Mouse (Mus musculus): ENCODE data around the gene Sirpa.

The Sirpa gene

DNA sequence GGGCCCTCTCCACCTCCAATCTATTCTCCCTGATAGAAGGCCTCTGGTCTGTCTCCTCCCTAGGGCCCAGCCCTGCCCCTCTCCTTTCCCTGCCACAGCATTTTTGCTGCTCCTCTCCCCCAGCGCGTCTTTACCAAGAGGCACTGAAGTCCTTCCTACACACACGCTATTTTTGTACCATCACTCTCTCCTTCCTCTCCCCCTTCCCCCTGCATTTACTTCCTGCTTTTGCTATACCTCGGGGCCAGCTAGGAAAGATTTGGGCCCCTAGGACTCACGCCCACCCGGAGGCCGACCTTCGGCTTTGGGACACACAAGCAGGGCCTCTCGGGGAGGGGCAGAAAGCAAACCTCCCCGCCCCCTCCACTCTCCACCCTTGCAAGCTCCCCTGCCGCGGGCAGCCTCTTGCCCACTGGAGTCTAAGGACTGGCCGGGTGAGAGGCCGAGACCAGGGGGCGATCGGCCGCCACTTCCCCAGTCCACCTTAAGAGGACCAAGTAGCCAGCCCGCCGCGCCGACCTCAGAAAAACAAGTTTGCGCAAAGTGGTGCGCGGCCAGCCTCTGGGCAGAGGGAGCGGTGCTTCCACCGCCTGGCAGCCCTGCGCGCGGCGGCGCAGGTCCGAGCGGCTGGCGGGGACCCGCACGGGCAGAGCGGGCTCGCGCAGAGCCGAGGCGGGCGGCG is at the start of gene Sirpa:
Gene Sirpa (plus strand): TSS at position 377 of the 682 bp plus-strand sequence.
- peak; percentile 75 to 76 for DNase-seq (ENCODE audit: low spot score in 2 of 2)

DNA sequence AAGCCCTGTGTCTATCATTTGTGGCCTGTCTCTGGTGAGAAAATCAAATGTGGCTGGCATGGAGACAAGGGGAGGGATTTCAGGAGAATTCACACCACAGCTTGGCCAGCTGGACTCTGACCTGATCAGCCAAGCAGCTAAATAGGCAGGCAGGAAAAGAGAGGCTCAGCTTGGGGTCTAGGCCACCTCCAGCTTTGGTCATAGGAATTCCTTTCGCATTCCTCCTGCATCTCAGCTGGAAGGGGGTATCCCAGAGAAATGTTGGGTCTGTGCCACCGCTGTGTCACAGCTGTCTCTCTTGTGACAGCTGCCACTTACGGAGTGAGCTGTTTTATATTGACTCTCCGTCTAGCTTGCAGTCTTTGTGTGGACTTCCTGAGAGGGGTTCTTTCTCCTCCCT is 48.2 kb upstream of the Sirpa start:
- no peak for DNase-seq (ENCODE audit: low spot score in 2 of 2)

DNA sequence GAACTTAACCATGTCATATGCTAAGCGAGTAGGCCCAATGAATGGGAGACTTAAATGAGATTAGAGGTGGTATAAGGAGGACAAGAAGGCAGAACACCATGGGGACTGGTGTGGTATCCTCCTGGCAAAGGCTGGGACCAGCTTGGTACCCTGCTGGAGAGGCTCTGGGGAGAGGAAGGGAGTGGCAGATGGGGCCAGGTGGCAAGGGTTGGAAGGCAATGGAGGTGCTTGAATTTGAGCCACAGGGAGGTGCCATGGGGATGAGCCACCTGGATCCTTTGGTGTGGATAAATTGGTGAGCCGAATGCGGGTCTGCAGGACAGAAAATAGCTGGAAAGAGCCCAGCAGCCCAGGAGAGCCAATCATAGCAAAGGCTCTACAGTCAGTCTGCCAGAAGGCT is 47.7 kb upstream of the Sirpa start:
- DNase-seq (ENCODE audit: low spot score in 2 of 2): no peak

DNA sequence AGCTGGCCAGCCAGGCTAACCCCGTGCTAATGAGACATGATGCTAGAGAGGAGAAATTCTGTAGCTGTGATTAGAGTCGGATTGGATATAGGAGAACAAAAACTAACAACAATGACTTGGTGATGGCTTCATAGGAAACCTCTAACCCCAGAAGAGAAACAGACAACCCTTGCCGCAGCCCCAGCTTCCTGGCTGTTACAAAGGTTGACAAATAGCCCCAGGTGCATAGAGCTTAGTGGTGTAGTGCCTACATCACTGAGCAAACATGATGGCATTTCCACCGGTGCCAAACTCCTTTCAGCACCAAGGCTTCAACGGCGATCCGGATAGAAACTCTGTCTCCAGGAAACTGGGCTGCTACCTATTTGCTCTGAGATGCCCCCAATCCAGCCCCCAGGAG is 47.0 kb upstream of the Sirpa start:
- DNase-seq (ENCODE audit: low spot score in 2 of 2): no peak

DNA sequence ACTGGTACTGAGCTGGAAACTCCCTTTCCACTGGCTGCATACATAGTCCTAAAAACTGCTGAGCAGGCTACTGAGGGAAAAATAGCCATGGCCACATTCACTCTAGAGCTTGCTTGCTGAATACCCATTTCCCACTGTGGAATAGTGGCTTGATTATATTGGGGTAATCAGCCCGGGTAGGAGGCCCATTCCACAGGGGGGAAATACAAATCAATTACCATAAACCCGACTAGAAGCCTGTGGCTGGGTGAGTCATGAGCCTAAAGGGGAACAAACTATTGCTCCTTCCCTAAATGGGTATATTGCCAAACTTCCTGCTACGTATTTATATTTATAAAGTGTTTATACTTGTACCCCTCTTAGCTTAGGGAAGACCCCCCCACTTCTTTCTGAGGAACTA is 45.9 kb upstream of the Sirpa start:
- DNase-seq (ENCODE audit: low spot score in 2 of 2): no peak

DNA sequence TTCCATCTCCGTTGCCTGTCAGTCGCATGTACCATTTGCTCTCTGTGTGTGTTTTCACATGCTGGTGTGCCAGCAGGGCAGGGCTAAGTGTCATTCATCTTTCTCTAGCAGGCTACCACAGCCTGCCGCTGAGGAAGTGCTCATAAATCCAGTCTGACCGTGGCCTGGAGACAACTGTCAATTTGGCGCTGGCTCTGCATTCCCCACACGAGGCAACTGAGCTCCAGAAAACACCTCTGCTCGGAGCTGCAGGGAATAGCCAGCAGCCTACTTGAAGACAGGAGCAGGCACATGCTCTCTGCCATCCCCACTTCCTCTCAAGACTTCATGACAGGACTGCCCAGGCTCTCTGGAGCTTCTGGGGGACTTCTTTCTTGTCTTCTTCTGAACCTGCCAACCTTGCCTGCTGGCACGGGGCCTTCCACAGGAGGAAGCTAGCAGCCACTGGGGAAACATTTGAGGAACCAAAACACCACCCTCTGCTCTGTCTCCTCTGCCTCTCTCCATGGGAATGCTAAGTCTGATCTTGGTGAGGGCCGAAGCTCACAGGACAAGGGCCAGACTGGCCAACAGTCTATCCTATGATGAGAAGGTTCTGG is 43.0 kb upstream of the Sirpa start:
- DNase-seq (ENCODE audit: low spot score in 2 of 2): no peak

DNA sequence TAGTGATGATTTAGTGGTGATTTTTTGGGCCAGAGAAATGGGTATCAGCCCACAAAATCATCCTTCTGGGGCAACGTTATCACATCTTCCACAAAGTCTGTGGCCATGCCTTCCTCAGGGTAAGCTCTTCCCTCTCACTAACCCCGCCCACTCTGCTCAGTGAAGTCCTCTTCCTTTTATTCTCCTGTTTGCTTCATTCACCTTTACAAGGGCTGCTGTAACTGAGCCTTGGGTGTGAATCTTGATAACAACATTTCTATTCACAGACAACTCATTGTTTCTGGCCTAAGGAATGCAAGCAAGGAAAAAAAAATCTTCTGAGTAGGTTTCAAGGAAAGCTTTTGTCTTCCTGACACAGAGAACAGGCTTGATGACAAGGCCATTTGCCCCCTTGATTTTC is 41.9 kb upstream of the Sirpa start:
- DNase-seq (ENCODE audit: low spot score in 2 of 2): no peak

DNA sequence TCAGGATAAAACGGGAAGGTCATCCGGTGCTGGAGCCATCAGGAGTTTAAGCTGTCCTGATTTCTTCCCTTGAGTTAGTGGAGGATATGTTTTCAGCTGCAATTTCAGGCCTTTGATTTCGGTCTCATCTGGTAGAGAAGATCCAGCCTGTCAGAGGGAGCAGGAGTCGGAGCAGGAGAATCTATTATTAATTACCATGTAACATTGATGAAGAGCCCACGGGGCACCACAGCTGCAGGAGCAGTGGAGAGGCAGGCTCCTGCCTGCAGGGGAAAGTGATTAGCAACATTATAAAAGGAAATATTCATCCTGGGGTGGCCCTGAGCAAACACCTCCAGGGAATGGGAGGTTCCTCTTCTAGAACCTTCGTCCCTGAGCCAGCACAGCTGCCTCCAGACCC is 36.6 kb upstream of the Sirpa start:
- no peak for DNase-seq (ENCODE audit: low spot score in 2 of 2)

DNA sequence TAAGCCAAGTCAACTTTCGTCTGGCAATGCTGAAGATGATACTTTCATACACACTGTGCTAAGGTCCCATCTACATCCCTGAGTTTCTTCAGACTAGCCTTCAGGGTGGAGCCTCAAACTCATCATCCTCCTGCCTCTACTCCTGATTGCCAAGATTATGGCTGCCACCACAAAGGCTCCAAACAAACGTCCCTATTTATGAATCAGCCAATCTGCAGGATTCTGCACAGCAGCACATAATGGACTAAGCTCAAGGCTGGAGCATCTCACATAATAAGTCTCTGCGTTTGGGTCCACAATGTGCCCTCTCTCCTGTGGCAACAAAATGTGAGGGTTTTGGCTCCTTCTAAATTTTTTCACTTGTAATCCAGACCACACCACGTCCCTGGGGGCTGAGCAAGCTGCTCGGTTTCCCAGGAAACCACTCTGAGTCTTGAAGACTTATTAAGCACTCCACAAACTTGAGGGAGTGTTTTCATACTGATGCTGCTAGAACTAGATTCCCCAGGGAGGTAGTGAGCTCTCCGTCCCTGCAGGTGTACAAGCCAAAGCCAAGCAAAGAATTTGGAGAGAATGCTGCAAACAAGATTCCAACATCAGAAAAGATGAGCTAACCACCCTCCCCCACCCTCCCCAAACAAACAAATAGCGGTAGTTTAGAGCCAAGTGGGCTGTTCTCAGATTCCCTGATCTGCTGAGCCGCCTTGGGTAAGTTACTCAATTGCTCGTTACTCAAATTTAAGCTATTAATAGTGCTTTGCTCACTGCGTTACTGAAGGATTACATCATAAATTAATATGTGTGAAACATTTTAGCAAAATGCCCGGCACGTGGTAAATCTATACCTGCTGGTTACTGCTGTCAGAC is 34.4 kb upstream of the Sirpa start:
- DNase-seq (ENCODE audit: low spot score in 2 of 2): no peak

DNA sequence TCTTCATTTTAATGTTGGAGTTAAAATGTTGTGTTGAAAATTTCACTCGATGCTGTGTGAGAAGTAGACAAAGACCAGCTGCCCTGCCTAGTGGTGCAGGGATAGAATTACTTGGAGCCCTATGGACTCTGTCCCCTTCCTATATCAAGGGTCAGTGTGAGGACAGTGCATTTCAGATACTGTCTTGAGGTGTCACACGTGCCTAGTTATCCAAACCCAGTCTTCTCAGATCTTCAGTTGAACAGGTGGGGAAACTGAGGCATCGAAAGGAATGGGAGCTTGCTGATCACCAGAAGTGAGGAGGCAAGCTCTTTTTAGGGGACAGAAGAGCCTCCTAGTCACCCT is 33.8 kb upstream of the Sirpa start:
- DNase-seq (ENCODE audit: low spot score in 2 of 2): no peak

DNA sequence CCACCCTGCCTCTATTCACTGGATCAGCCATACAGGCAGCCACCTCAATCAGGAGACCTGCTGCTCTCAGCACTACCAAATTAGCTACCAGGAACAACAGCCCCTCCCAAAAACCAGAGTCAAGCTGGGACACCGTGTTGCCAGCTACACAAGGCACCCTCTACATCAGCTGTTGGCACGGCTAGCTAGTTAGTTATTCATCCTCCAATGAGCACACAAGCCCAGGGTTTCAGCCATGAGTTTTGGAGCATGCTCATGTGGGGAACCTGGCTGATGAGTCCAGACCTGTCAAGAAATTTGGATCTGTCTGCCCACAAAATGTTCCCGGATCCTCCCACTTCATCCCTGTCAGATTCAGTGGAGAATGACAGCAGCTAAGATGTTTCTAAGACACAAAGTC is 30.8 kb upstream of the Sirpa start:
- peak; percentile 32 to 53 for DNase-seq (ENCODE audit: low spot score in 2 of 2)

DNA sequence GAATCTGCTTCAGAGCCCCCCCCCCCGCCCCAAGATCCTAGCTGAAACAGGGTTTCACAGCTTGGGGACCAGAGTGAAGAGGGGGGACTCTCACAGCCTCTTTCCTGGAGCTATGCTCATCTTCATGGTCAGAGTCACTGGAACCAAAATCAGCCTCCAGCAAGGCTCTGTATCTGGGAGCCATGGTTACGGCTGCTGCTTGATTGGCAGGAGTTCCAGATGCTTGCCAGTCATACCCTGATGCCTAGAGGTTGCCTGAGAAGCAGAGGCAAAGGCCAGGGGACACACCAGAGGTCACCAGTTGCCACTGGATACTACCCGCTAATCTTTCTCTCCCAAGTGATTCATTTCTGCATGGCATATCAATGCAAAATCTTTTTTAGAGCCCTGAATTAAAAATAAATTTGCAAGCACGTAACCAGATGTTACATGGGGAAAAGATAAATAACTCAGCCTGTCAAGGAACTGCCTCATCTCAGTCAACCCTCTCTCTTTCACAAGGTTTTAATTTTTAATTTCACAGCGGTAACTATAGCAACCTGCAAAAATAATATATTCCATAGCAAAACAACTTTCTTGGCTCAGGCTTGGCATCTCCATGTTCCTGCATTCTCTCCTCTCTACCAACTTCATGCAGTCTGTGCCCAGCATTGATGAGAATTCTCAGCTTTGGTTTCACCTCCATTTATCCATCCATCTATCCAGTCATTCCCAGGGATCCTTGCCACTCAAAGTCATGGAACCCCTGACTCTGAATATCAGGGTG is 28.5 kb upstream of the Sirpa start:
- DNase-seq (ENCODE audit: low spot score in 2 of 2): no peak

DNA sequence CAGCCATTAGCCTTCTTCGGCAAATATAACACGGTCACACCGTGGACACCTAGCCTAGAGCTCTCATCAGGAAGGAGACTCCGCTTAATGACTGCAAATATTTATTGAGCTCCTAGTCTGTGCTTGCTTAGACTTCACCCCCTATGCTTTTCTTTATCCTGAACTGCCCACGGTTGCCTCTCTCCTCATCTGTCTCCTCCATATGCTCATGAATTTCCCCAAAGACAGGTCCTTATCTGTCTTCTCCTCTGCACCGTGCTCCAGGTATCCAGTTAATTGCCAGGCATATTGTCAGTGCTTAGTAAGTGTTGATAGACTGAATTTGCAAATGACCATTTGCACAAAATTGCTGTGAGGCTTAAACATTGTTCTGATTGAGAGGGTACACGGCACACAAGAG is 23.5 kb upstream of the Sirpa start:
- DNase-seq (ENCODE audit: low spot score in 2 of 2): no peak

DNA sequence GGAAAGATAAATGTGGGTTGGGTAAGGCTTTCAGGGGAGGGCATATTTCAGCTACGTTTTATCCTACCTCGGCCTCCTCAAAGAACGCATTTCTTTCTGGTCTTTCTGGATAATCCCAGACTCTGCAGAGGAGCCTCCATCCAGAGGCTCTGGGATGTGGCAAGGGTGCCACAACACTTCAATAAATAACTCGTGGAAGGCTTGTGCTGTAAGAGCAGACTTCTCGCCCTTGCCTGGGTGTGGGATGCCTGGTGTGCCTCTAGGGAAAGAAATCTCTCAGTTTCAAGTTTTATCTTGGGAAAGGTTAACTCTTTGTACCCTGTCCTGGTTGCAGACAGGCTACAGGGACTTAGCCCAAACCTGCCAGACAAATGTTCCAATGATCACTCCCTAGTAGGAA is 23.1 kb upstream of the Sirpa start:
- no peak for DNase-seq (ENCODE audit: low spot score in 2 of 2)

DNA sequence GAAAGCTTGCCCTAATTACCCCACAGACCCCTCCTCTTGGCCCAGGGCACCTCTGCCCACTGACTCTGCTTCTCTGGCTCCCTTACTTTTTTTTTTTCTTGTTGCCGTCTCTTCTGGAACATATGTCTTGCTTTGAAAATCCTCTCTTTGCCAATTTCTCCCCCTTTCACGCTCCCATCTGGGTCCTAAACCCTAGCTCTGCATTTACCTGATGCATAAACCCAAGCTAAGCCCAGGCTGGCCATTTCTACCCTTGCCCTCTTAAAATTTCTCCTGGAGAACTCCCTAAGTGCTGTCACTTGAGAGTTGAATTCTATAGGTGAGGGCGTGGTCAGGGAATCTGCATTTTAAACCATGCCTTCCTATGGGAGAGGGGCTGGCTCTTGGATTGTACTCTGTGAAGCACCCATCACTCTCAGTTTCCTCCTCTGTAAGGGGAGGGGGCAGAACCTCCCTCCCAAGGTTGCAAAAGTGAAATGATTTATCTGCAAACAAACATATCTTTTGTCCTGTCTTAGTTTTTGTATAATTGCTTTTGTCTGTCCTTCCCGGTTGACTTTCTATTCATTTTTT is 18.8 kb upstream of the Sirpa start:
- no peak for DNase-seq (ENCODE audit: low spot score in 2 of 2)

DNA sequence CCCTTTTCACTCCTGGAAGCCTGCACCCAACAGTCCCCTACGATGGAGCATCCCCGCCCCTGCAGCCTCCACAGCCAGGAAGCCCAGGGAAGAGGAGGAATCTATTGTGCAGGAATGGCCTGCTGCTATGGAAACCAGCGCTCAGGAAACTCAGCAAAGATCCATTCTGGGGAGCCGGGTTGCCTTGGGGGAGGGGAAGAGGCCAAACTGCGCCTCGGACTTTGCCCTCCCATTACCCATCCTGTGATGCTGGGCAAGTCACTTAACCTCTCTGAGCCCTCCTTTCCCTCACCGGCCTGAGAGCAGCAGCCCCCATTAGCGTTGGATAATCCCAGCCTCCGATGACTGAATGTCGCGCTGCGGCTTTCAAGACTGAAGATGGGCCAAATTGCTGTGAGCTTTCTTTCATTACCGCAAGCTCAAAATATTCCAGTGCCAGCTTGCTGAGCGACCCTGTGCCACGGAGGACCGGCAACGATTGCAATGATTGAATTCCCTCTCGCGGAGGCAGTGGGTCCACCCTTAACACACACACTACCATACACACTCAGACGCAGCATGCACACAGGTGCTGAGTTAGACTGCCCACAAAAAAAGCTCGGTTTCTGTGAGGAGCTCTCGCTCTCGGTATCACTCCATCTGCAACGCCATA is 18.1 kb upstream of the Sirpa start:
- peak; percentile 58 to 65 for DNase-seq (ENCODE audit: low spot score in 2 of 2)

DNA sequence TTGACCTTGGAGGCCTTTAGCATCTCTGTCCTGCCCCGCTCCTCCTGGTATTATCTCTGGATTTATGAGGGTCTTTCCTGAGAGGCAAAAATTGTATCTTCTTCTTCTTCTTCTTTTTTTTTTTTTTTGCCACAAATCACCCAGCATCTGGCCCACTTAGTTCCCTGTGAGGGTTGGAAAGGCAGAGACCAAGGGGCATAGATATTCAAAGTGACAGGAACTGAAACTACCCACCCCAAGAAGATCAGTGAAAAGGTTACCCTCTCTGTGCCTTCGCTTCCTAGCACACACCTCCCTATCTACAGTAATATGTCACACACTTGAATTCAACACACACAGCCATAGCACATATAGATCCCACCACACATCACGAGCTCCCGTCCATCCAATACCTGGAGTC is 17.5 kb upstream of the Sirpa start:
- DNase-seq (ENCODE audit: low spot score in 2 of 2): no peak

DNA sequence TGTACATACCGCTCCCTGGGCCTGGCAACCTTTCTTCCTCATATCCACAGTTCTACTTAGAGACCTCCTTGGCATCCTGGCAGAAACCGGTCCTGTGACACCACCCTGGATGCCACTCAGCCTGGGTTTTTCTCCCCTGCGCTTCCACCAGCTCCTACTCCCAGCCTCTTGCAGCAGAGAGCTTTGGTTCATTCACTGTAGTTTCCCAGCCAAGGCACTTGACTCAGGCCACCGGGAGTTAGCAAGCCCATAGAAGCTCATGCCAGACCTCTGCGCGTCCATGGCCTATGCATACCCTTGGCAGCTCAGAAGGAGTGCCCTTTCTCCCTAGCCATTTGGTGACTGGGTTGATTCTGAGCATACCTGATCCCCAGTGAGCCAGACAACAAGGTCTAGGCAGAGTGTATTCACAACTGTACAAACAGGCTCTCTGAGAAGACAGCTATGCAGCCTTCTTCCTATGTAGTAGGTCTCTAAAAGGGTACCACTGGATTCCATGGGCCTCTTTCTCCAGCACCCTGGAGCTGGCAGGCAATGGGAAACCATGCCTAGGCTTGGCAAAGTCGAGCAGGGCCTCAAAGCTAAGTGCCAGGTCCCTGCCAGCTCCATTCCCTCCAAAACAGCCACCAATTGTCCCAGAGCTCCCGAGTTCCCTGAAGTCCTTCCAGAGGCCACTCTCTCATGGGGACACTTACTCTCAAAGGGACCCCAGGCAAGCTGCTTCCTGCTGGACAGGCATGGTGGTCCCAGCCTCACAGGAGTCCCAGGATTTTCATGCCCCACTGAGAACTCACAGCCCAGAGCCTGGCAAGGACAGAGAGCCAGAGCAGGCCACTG is 15.8 kb upstream of the Sirpa start:
- DNase-seq (ENCODE audit: low spot score in 2 of 2): no peak

DNA sequence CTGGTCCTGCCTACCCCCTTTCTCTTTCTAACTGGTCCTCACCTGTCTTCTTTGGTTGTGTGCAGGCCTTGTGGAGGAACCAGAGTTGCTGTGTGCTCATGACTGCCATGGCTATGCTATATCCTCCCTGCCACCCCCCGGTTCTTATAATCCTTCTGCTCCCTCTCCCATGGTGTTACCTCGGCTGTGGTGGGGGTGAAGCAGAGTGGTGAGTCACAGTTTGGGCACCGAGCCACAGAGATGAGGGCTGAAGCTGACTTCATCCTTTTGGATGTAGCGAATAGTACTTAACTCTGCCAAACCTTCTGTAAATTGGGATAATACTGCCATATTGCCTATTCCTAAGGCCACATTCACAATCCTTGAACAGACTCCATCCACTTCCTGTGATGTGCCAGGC is 12.0 kb upstream of the Sirpa start:
- peak in 1 of 2 experiments; percentile 49 for DNase-seq (ENCODE audit: low spot score in 2 of 2)

DNA sequence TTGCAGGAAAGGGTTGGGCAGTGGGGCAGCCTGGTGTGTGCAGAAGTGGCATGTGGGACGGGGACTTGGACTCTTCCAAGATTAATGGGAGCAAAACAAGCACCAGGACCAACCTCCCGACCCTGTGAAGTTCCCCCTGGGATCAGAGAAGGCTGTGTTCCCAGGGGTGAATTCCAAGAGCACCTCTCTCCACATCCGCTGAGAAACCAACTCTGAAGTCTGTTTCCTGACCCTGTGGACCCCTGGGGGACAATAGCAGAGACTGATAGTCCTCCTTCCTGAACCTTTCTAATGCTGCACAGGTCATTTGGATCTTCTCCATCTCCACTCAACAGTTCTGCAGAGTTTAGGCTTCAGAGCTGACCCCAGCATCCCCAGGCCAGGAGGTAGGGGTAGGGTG is 10.8 kb upstream of the Sirpa start:
- DNase-seq (ENCODE audit: low spot score in 2 of 2): no peak

DNA sequence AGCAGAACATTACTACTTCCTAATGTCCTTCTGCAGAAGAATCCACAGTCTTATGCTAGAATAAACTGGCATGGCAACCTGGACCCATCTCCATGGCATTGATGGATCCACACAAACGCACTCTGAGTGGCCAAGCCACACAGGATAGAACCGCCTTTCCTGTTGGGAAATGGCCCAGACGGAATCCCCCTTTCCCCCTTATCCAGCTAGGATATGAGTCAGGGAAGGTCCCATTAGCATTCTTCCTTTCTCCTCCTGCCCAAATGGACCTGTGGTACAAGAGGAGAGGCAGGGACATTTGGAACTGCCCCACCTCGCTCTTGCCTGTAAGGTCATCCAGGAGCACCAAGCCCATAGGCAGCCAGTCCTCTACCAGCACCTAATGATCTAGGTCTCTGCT is 10.4 kb upstream of the Sirpa start:
- no peak for DNase-seq (ENCODE audit: low spot score in 2 of 2)

All from frontal cortex, postnatal 14 days (tissue).